Mouse (Mus musculus) skeletal muscle tissue, postnatal 0 days (tissue): ENCODE results near the gene Igfbp3. TPM values are rescaled to one million over a fixed set of nuclear protein-coding genes. Genes with fewer than 3 reads are reported as not detected.

Source experiments
- polyA plus RNA-seq: library from polyadenylated mRNA; unstranded; fragments of >200 nt; fragmentation: Nextera tagmentation; extraction: Ambion mirVana; gene quantifications from 2 replicates; pipeline ENCODE4 v1.2.1, GENCODE M21; 2015

Igfbp3 gene
- 77.3 and 90.9 TPM in 2 replicates for polyA plus RNA-seq

GRCm38 (mm10) chr11:7213501-7214341 lies at the start of gene Igfbp3:
Gene Igfbp3, minus strand, starts transcription at chr11:7213923.

GRCm38 (mm10) chr11:7197491-7197941 lies 16.2 kb downstream of the Igfbp3 start, which contains the start of gene Igfbp1:
Gene Igfbp1, plus strand, starts transcription at chr11:7197782.

GRCm38 (mm10) chr11:7188469-7188868 lies 25.3 kb downstream of the Igfbp3 start, which contains the start of gene Gm11985:
Gene Gm11985, minus strand, starts transcription at chr11:7188569.

Other genes starting within 250 kb of the Igfbp3 start
- gene Adcy1, start 150.4 kb downstream of the Igfbp3 start, polyA plus RNA-seq = 0.27 and 0.37 TPM in 2 replicates
- not detected in 2 replicates for gene Gm11985, start 25.4 kb downstream of the Igfbp3 start, polyA plus RNA-seq
- gene Igfbp1, start 16.1 kb downstream of the Igfbp3 start, polyA plus RNA-seq = 0.35 and 0.86 TPM in 2 replicates